Mouse (Mus musculus) mesoderm, embryonic 11.5 days (tissue): ENCODE measurements at regions not wholly inside any gene's neighbourhood (a gene's known extent, or its start where the extent isn't known, plus 50 kb on each side); places are given as distances from the start of the nearest gene placed in this dataset.
"Not testable (repeated sequence)": the region's sequence is repeated elsewhere in the genome, so short reads cannot be mapped to it uniquely, and the experiment has no call there.

ENCODE experiments used
- DNase-seq: peaks from one replicate; pipeline ENCODE4 v3.0.0-alpha.2; 2012; ENCODE audit warnings: low read depth, low spot score

GRCm38 (mm10) chr1:13042326-13042725, 1628.4 kb downstream of the A830018L16Rik start:
- no peak for DNase-seq

- DNase-seq = peak; percentile 63
Observed at GRCm38 (mm10) chr1:13050140-13050775, 1636.4 kb downstream of the A830018L16Rik start.

GRCm38 (mm10) chr1:13051433-13052066, 1637.6 kb downstream of the A830018L16Rik start:
- DNase-seq = not testable (repeated sequence)

- peak; percentile 61 for DNase-seq
Observed at GRCm38 (mm10) chr1:13052067-13052460, 1638.2 kb downstream of the A830018L16Rik start.

- DNase-seq = no peak
Observed at GRCm38 (mm10) chr1:13057741-13058140, 1643.8 kb downstream of the A830018L16Rik start.

GRCm38 (mm10) chr1:13059616-13060320, 1645.9 kb downstream of the A830018L16Rik start:
- DNase-seq = no peak
